Comparison of ENCODE assay signal across 13 mouse cellular contexts in the genomic region with DNA sequence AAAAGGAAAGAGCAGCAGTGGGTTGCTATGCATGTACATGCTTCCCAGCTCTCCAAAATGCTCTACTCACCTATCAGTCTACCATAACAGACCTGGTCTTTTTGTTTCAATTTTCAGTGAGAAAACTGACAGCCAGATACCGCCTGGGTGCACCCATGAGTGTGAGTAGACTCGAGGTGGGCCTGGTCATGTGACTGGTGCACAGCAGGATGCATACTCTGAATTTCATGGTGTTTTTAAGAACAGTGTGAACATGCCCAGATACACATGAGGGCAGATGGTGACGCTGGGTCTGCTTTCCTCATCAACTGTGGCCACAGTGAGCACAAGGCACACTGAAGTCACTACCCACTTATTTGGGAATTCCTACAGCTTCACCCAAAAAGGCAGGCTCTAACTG.
"Had no signal": no experiment of that assay in that cellular context is flagged by ENCODE, and none has a peak within 500 bp of the region (broad histone marks: within the 10 kb centered on the region; RNA-seq: fewer than 3 reads in every experiment).

No protein-coding gene starts in this region.

- ATAC-seq: inflammation-experienced regulatory T-cells, adult 6 months; liver, postnatal 0 days; midbrain, embryonic 13.5 days had no signal

- H3K9me3 ChIP-seq: limb, embryonic 12.5 days; liver, embryonic 13.5 days; lung, embryonic 15.5 days; midbrain, embryonic 13.5 days; neural tube, embryonic 15.5 days had no signal

- H3K27me3 ChIP-seq: limb, embryonic 12.5 days; liver, embryonic 13.5 days; lung, embryonic 15.5 days; midbrain, embryonic 13.5 days; neural tube, embryonic 15.5 days had no signal

- H3K9ac ChIP-seq: limb, embryonic 12.5 days; liver, embryonic 13.5 days; liver, postnatal 0 days; lung, embryonic 15.5 days; midbrain, embryonic 13.5 days; neural tube, embryonic 15.5 days had no signal

- H3K36me3 ChIP-seq: neural tube, embryonic 15.5 days had no signal

- H3K4me2 ChIP-seq: limb, embryonic 12.5 days; liver, embryonic 13.5 days; lung, embryonic 15.5 days; midbrain, embryonic 13.5 days; neural tube, embryonic 15.5 days had no signal

- DNase-seq: kidney, adult 18-20 months; kidney, postnatal 10 days; kidney, postnatal 4 days; liver; liver, embryonic 13.5 days; liver, postnatal 0 days; lung, postnatal 14 days had no signal

- H3K4me3 ChIP-seq: limb, embryonic 12.5 days; liver, embryonic 13.5 days; lung, embryonic 15.5 days; midbrain, embryonic 13.5 days; myocyte; neural tube, embryonic 15.5 days had no signal

- H3K27ac ChIP-seq: limb, embryonic 12.5 days; liver, embryonic 13.5 days; lung, embryonic 15.5 days; midbrain, embryonic 13.5 days; neural tube, embryonic 15.5 days had no signal
